Mouse (Mus musculus): ENCODE data around the gene Kcnj6.

Gene Kcnj6

GRCm38 (mm10) chr16:94886398-94886797, 111.1 kb downstream of the Kcnj6 start:
- TF ChIP-seq GATA4 (IDR thresholded peaks at IDR 0.05; ENCODE audit: insufficient replicate concordance, low read length): no peak

GRCm38 (mm10) chr16:94885062-94885461, 112.4 kb downstream of the Kcnj6 start:
- TF ChIP-seq GATA4 (IDR thresholded peaks at IDR 0.05; ENCODE audit: insufficient replicate concordance, low read length): no peak

GRCm38 (mm10) chr16:94883909-94884308, 113.6 kb downstream of the Kcnj6 start:
- TF ChIP-seq GATA4 (IDR thresholded peaks at IDR 0.05; ENCODE audit: insufficient replicate concordance, low read length): no peak

- TF ChIP-seq GATA4 (IDR thresholded peaks at IDR 0.05; ENCODE audit: insufficient replicate concordance, low read length): no peak
Measured at GRCm38 (mm10) chr16:94883196-94883595, 114.3 kb downstream of the Kcnj6 start.

GRCm38 (mm10) chr16:94882111-94882510, 115.4 kb downstream of the Kcnj6 start:
- no peak for TF ChIP-seq GATA4 (IDR thresholded peaks at IDR 0.05; ENCODE audit: insufficient replicate concordance, low read length)

GRCm38 (mm10) chr16:94872614-94873272, 124.8 kb downstream of the Kcnj6 start:
- no peak for TF ChIP-seq GATA4 (IDR thresholded peaks at IDR 0.05; ENCODE audit: insufficient replicate concordance, low read length)

GRCm38 (mm10) chr16:94868354-94868753, 129.1 kb downstream of the Kcnj6 start:
- TF ChIP-seq GATA4 (IDR thresholded peaks at IDR 0.05; ENCODE audit: insufficient replicate concordance, low read length): no peak

- TF ChIP-seq GATA4 (IDR thresholded peaks at IDR 0.05; ENCODE audit: insufficient replicate concordance, low read length): no peak
Measured at GRCm38 (mm10) chr16:94866300-94866956, 131.1 kb downstream of the Kcnj6 start.

- TF ChIP-seq GATA4 (IDR thresholded peaks at IDR 0.05; ENCODE audit: insufficient replicate concordance, low read length): no peak
Measured at GRCm38 (mm10) chr16:94865796-94866195, 131.7 kb downstream of the Kcnj6 start.

- TF ChIP-seq GATA4 (IDR thresholded peaks at IDR 0.05; ENCODE audit: insufficient replicate concordance, low read length): no peak
Measured at GRCm38 (mm10) chr16:94865101-94865500, 132.4 kb downstream of the Kcnj6 start.

GRCm38 (mm10) chr16:94863475-94863874, 134.0 kb downstream of the Kcnj6 start:
- TF ChIP-seq GATA4 (IDR thresholded peaks at IDR 0.05; ENCODE audit: insufficient replicate concordance, low read length): no peak

- TF ChIP-seq GATA4 (IDR thresholded peaks at IDR 0.05; ENCODE audit: insufficient replicate concordance, low read length): no peak
Measured at GRCm38 (mm10) chr16:94855990-94856389, 141.5 kb downstream of the Kcnj6 start.

GRCm38 (mm10) chr16:94852407-94853160, 144.9 kb downstream of the Kcnj6 start:
- TF ChIP-seq GATA4 (IDR thresholded peaks at IDR 0.05; ENCODE audit: insufficient replicate concordance, low read length): no peak

GRCm38 (mm10) chr16:94850393-94850792, 147.1 kb downstream of the Kcnj6 start:
- no peak for TF ChIP-seq GATA4 (IDR thresholded peaks at IDR 0.05; ENCODE audit: insufficient replicate concordance, low read length)

GRCm38 (mm10) chr16:94845996-94846395, 151.5 kb downstream of the Kcnj6 start:
- no peak for TF ChIP-seq GATA4 (IDR thresholded peaks at IDR 0.05; ENCODE audit: insufficient replicate concordance, low read length)

- TF ChIP-seq GATA4 (IDR thresholded peaks at IDR 0.05; ENCODE audit: insufficient replicate concordance, low read length): no peak
Measured at GRCm38 (mm10) chr16:94844769-94845168, 152.7 kb downstream of the Kcnj6 start.

Measured in liver, adult (tissue).